Mouse (Mus musculus): ENCODE measurements around the gene Acvr1b. TPM values are rescaled to one million over a fixed set of nuclear protein-coding genes. Genes with fewer than 3 reads are reported as not detected.

Gene Acvr1b
- total and polyA plus RNA-seq, 3 experiments: 2.7 to 4.8 (median 2.9) TPM

GRCm38 (mm10) chr15:101175613-101176283 is 1.9 kb downstream of the Acvr1b start:
- in situ Hi-C loops (cut with MboI; ENCODE audit: low pct_ligation_motif_present, low pct_unique_long_range_greater_than_20kb, low sequenced_read_pairs): no loop called here
- TF ChIP-seq ZNF384 (IDR thresholded peaks at IDR 0.05; ENCODE audit: low read depth, low read length) (no peak), NRF1 (IDR thresholded peaks at IDR 0.05; ENCODE audit: low read depth, low read length) (no peak), KAT2A (IDR thresholded peaks at IDR 0.05; ENCODE audit: insufficient replicate concordance, low read length) (no peak), BHLHE40 (IDR thresholded peaks at IDR 0.05; ENCODE audit: low read depth, low read length) (no peak), ELF1 (IDR thresholded peaks at IDR 0.05; ENCODE audit: low read depth, low read length) (no peak)
- no peak overlapping the region for H3K4me3 ChIP-seq (replicated peaks in 1 of 3; ENCODE audit: low read depth in 2 of 3, low read length in 2 of 3, poor library complexity in 1 of 3)
- peaks cover 8 to 14% of the 10 kb centered on the region in 2 experiments; a peak in 3 of 4 replicates for H3K4me1 ChIP-seq (ENCODE audit: control insufficient read depth in 1 of 2, insufficient read depth in 2 of 2)
- H3K36me3 ChIP-seq (replicated peaks in 1 of 2; ENCODE audit: control insufficient read depth in 1 of 2, insufficient read depth in 1 of 2, low read length in 1 of 2): no peaks in the 10 kb centered on the region
- no peaks in the 10 kb centered on the region for H3K9me3 ChIP-seq (replicated peaks; ENCODE audit: low read length)
- H3K27ac ChIP-seq (ENCODE audit: insufficient read depth, low read depth): no peak overlapping the region
- no peaks in the 10 kb centered on the region for H3K79me2 ChIP-seq (replicated peaks; ENCODE audit: control insufficient read depth, extremely low read depth, insufficient read depth, poor library complexity, severe bottlenecking)
- peaks cover 34% of the 10 kb centered on the region for H3K27me3 ChIP-seq (replicated peaks)
- no peak overlapping the region for H3K9ac ChIP-seq (ENCODE audit: insufficient read depth, low read depth)
- dilution Hi-C loops (cut with MboI; ENCODE audit: extremely low pct_ligation_motif_present, extremely low pct_unique_long_range_greater_than_20kb, low sequenced_read_pairs): no loop called here
- no peak overlapping the region for H3K4me2 ChIP-seq (ENCODE audit: insufficient read depth, low read depth, poor library complexity, severe bottlenecking)
- no peak for DNase-seq (ENCODE audit: extremely low read depth)

GRCm38 (mm10) chr15:101176284-101176680 is 2.4 kb downstream of the Acvr1b start:
- H3K4me3 ChIP-seq (replicated peaks in 1 of 3; ENCODE audit: low read depth in 2 of 3, low read length in 2 of 3, poor library complexity in 1 of 3): no peak overlapping the region
- H3K36me3 ChIP-seq (replicated peaks in 1 of 2; ENCODE audit: control insufficient read depth in 1 of 2, insufficient read depth in 1 of 2, low read length in 1 of 2): no peaks in the 10 kb centered on the region
- in situ Hi-C loops (cut with MboI; ENCODE audit: low pct_ligation_motif_present, low pct_unique_long_range_greater_than_20kb, low sequenced_read_pairs): no loop called here
- no peaks in the 10 kb centered on the region for H3K79me2 ChIP-seq (replicated peaks; ENCODE audit: control insufficient read depth, extremely low read depth, insufficient read depth, poor library complexity, severe bottlenecking)
- TF ChIP-seq ELF1 (IDR thresholded peaks at IDR 0.05; ENCODE audit: low read depth, low read length): no peak
- peaks cover 7 to 15% of the 10 kb centered on the region in 2 experiments; a peak in 3 of 4 replicates for H3K4me1 ChIP-seq (ENCODE audit: control insufficient read depth in 1 of 2, insufficient read depth in 2 of 2)
- dilution Hi-C loops (cut with MboI; ENCODE audit: extremely low pct_ligation_motif_present, extremely low pct_unique_long_range_greater_than_20kb, low sequenced_read_pairs): no loop called here
- H3K4me2 ChIP-seq (ENCODE audit: insufficient read depth, low read depth, poor library complexity, severe bottlenecking): no peak overlapping the region
- DNase-seq (ENCODE audit: extremely low read depth): no peak
- H3K9ac ChIP-seq (ENCODE audit: insufficient read depth, low read depth): no peak overlapping the region
- no peak overlapping the region for H3K27ac ChIP-seq (ENCODE audit: insufficient read depth, low read depth)
- peaks cover 31% of the 10 kb centered on the region for H3K27me3 ChIP-seq (replicated peaks)
- no peaks in the 10 kb centered on the region for H3K9me3 ChIP-seq (replicated peaks; ENCODE audit: low read length)

- in situ Hi-C loops (cut with MboI; ENCODE audit: low pct_ligation_motif_present, low pct_unique_long_range_greater_than_20kb, low sequenced_read_pairs): no loop called here
- no peaks in the 10 kb centered on the region for H3K36me3 ChIP-seq (replicated peaks in 1 of 2; ENCODE audit: control insufficient read depth in 1 of 2, insufficient read depth in 1 of 2, low read length in 1 of 2)
- dilution Hi-C loops (cut with MboI; ENCODE audit: extremely low pct_ligation_motif_present, extremely low pct_unique_long_range_greater_than_20kb, low sequenced_read_pairs): no loop called here
- H3K4me2 ChIP-seq (ENCODE audit: insufficient read depth, low read depth, poor library complexity, severe bottlenecking): no peak overlapping the region
- no peak for DNase-seq (ENCODE audit: extremely low read depth)
- H3K27ac ChIP-seq (ENCODE audit: insufficient read depth, low read depth): no peak overlapping the region
- no peaks in the 10 kb centered on the region for H3K9me3 ChIP-seq (replicated peaks; ENCODE audit: low read length)
- H3K79me2 ChIP-seq (replicated peaks; ENCODE audit: control insufficient read depth, extremely low read depth, insufficient read depth, poor library complexity, severe bottlenecking): no peaks in the 10 kb centered on the region
- H3K9ac ChIP-seq (ENCODE audit: insufficient read depth, low read depth): no peak overlapping the region
- H3K4me3 ChIP-seq (replicated peaks in 1 of 3; ENCODE audit: low read depth in 2 of 3, low read length in 2 of 3, poor library complexity in 1 of 3): no peak overlapping the region
- peaks cover 7 to 20% of the 10 kb centered on the region in 2 experiments; a peak in 3 of 4 replicates for H3K4me1 ChIP-seq (ENCODE audit: control insufficient read depth in 1 of 2, insufficient read depth in 2 of 2)
- peaks cover 24% of the 10 kb centered on the region for H3K27me3 ChIP-seq (replicated peaks)
- TF ChIP-seq HCFC1 (IDR thresholded peaks at IDR 0.05; ENCODE audit: low read depth, low read length): no peak
- no peak for TF ChIP-seq UBTF (IDR thresholded peaks at IDR 0.05; ENCODE audit: low read depth, low read length)
Observed at GRCm38 (mm10) chr15:101176795-101177691, 3.2 kb downstream of the Acvr1b start.
